ENCODE assay signal across 21 mouse cellular contexts in genomic region chr3:129544217-129544616, GRCm38 (mm10).
"Had no signal": no experiment of that assay in that cellular context is flagged by ENCODE, and none has a peak within 500 bp of the region (broad histone marks: within the 10 kb centered on the region; RNA-seq: fewer than 3 reads in every experiment).

No protein-coding gene starts in this region.

- H3K27me3 ChIP-seq: heart, embryonic 12.5 days; hindbrain, embryonic 13.5 days; hindbrain, embryonic 15.5 days; limb, embryonic 13.5 days; limb, embryonic 15.5 days; liver, embryonic 12.5 days had no signal

- H3K36me3 ChIP-seq: hindbrain, embryonic 15.5 days had no signal

- H3K27ac ChIP-seq: heart, embryonic 10.5 days; hindbrain, embryonic 13.5 days; hindbrain, embryonic 15.5 days; hindbrain, postnatal 0 days; limb, embryonic 13.5 days; limb, embryonic 15.5 days; liver, embryonic 12.5 days; liver, embryonic 14.5 days had no signal

- H3K9ac ChIP-seq: heart, embryonic 12.5 days; hindbrain, embryonic 13.5 days; hindbrain, embryonic 15.5 days; limb, embryonic 13.5 days; limb, embryonic 15.5 days; liver, embryonic 12.5 days; liver, embryonic 14.5 days had no signal

- H3K4me3 ChIP-seq: heart, embryonic 10.5 days; heart, embryonic 12.5 days; hindbrain, embryonic 13.5 days; hindbrain, embryonic 15.5 days; limb, embryonic 13.5 days; limb, embryonic 15.5 days; liver, embryonic 12.5 days had no signal

- H3K4me1 ChIP-seq: hindbrain, embryonic 15.5 days; limb, embryonic 15.5 days had no signal

- H3K9me3 ChIP-seq: heart, embryonic 10.5 days; heart, embryonic 12.5 days; hindbrain, embryonic 15.5 days; limb, embryonic 15.5 days; liver, embryonic 12.5 days had no signal

- DNase-seq: gastrocnemius, postnatal 14 days; gastrocnemius, postnatal 36 days; heart, adult 18-20 months; heart, postnatal 14 days; heart, postnatal 36 days; kidney, adult 11 months; kidney, adult 8-10 months; kidney, postnatal 10 days; kidney, postnatal 36 days; layer of hippocampus, adult 9-11 months; layer of hippocampus, postnatal 36 days; left cerebral cortex, postnatal 4 days had no signal
